Mouse (Mus musculus) stomach, embryonic 16.5 days (tissue): Measurements from ENCODE around the gene Vwa7. TPM values are rescaled to one million over a fixed set of nuclear protein-coding genes. Genes with fewer than 3 reads are reported as not detected.

Experiments used
- ATAC-seq: fragments of 200-750 bp; cut with Nextera tagmentation; 2 replicates; pipeline ENCODE4 v1.8.0; 2017; ENCODE audit warnings: moderate number of reproducible peaks, moderate TSS enrichment; ENCODE audit not compliant: insufficient read depth, low FRiP score
- H3K27ac ChIP-seq: fragments of 300-500 bp; sonication (generic); 2 replicates; pipeline ENCODE4 v1.5.1; 2014; ENCODE audit warnings: low read length
- H3K27me3 ChIP-seq: fragments of 300-500 bp; sonication (generic); 2 replicates; pipeline ENCODE4 v1.6.1; 2014; ENCODE audit warnings: low read length, control low read depth, mixed read lengths; ENCODE audit not compliant: control insufficient read depth, insufficient read depth
- H3K36me3 ChIP-seq: fragments of 300-500 bp; sonication (generic); 2 replicates; pipeline ENCODE4 v1.6.1; 2014; ENCODE audit warnings: low read length; ENCODE audit not compliant: control insufficient read depth, insufficient read depth
- H3K4me1 ChIP-seq: fragments of 300-500 bp; sonication (generic); 2 replicates; pipeline ENCODE4 v1.6.1; 2014; ENCODE audit warnings: low read length, control low read depth, mixed read lengths; ENCODE audit not compliant: control insufficient read depth, insufficient read depth
- H3K4me2 ChIP-seq: fragments of 300-500 bp; sonication (generic); 2 replicates; pipeline ENCODE4 v1.6.1; 2014; ENCODE audit warnings: low read depth, low read length, mixed read lengths
- H3K4me3 ChIP-seq: fragments of 300-500 bp; sonication (generic); replicated peaks from 2 replicates; pipeline ENCODE4 v1.5.1; 2014; ENCODE audit warnings: mild to moderate bottlenecking, low read length
- H3K9ac ChIP-seq: fragments of 300-500 bp; sonication (generic); 2 replicates; pipeline ENCODE4 v1.6.1; 2014; ENCODE audit warnings: low read length
- H3K9me3 ChIP-seq: fragments of 300-500 bp; sonication (generic); replicated peaks from 2 replicates; pipeline ENCODE4 v1.6.1; 2016; ENCODE audit warnings: low read length, control low read depth; ENCODE audit not compliant: control insufficient read depth
- WGBS: fragments of 180-500 bp; shearing (Covaris S2); extraction: QIAGEN DNeasy Blood & Tissue Kit; methylation state at CpG from one replicate; pipeline ENCODE4 v1.1.7; 2014; 5-methylcytosine and 5-hydroxymethylcytosine counted together
- polyA plus RNA-seq: library from polyadenylated mRNA; unstranded; fragments of >200 nt; fragmentation: Nextera tagmentation; extraction: Ambion mirVana; gene quantifications from 2 replicates; pipeline ENCODE4 v1.2.1, GENCODE M21; 2015

Gene Vwa7
- polyA plus RNA-seq, 1 experiment from 2014 or later: 0.26 TPM

GRCm38 (mm10) chr17:35047688-35048087 lies 31.3 kb downstream of the Vwa7 start:
- Histone ChIP-seq H3K4me3 (0 out of 2 replicates have a peak overlapping the region, but pooled peaks have one; percentile 3), H3K9ac (peak overlapping the region; percentile 28; the same call in 1 of the 2 replicates), H3K9me3 (no peaks in the 10 kb centered on the region), H3K27me3 (no peaks in the 10 kb centered on the region), H3K27ac (peak overlapping the region; percentile 99), H3K4me2 (peak overlapping the region; percentile 100), H3K4me1 (peaks cover 56% of the 10 kb centered on the region), H3K36me3 (peaks cover under 1% of the 10 kb centered on the region; the same call in 1 of the 2 replicates)
- 26% methylated on average over 1 of the region's 1 CpGs for WGBS
- no peak for ATAC-seq

- Histone ChIP-seq H3K4me3 (0 out of 2 replicates have a peak overlapping the region, but pooled peaks have one; percentile 3), H3K4me2 (peak overlapping the region; percentile 100), H3K27ac (peak overlapping the region; percentile 99), H3K9me3 (no peaks in the 10 kb centered on the region), H3K27me3 (no peaks in the 10 kb centered on the region), H3K36me3 (peaks cover 7% of the 10 kb centered on the region; the same call in 1 of the 2 replicates), H3K9ac (peak overlapping the region; percentile 28), H3K4me1 (peaks cover 60% of the 10 kb centered on the region)
- ATAC-seq: no peak
- WGBS: 30% methylated on average over 11 of the region's 11 CpGs
Observed at GRCm38 (mm10) chr17:35048149-35048931, 32.0 kb downstream of the Vwa7 start.

GRCm38 (mm10) chr17:35048932-35049440 lies 32.6 kb downstream of the Vwa7 start:
- peaks cover 11% of the 10 kb centered on the region for H3K36me3 ChIP-seq
- peaks cover 56% of the 10 kb centered on the region for H3K4me1 ChIP-seq
- ATAC-seq: no peak
- peak overlapping the region; percentile 88; the same call in 1 of the 2 replicates for H3K4me3 ChIP-seq
- H3K4me2 ChIP-seq: peak overlapping the region; percentile 67
- 63% methylated on average over 5 of the region's 5 CpGs for WGBS
- peak overlapping the region; percentile 99 for H3K27ac ChIP-seq
- H3K9me3 ChIP-seq: no peaks in the 10 kb centered on the region
- H3K27me3 ChIP-seq: no peaks in the 10 kb centered on the region
- H3K9ac ChIP-seq: no peak overlapping the region

GRCm38 (mm10) chr17:35049561-35050016 lies 33.2 kb downstream of the Vwa7 start, which contains the start of gene Clic1:
Gene Clic1 (plus strand): TSS chr17:35049966.
- peaks cover 55% of the 10 kb centered on the region for H3K4me1 ChIP-seq
- 2% methylated on average over 11 of the region's 11 CpGs for WGBS

DNA sequence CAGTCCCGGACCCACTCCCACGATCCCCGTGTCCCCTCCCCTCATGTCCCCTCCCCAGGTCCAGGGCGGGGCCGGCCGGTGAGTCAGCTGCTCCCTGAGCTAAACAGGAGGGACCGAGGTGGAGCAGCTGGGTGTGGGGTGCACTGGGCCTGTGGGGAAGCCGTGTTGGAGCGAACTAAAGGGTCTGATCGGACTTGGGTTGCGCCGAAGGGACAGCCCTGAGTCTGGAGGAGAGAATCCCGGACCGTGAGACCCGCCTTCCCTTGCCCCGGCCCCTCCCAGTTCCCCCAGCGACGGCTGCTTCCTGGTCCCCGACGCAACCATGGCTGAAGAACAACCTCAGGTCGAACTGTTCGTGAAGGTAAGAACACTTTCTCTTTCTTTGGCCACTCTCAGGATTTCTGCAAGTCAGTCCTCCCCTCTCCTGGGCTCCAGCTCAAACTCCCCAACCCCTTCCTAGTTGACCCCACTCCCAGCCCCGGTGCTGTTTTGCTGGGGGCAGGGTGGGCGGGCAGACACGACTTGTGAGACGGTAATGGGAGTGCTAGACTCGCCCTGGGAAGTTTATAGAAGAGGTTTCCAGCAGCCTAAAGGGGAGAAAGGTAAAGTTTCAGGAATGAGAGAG lies 33.9 kb downstream of the Vwa7 start:
- ATAC-seq: peak; percentile 12; the same call in 1 of the 2 replicates
- Histone ChIP-seq H3K27me3 (no peaks in the 10 kb centered on the region), H3K4me2 (peak overlapping the region; percentile 67), H3K4me1 (peaks cover 50% of the 10 kb centered on the region), H3K9ac (peak overlapping the region; percentile 96), H3K36me3 (peaks cover 17% of the 10 kb centered on the region), H3K9me3 (no peaks in the 10 kb centered on the region), H3K4me3 (peak overlapping the region; percentile 88), H3K27ac (peak overlapping the region; percentile 99)
- WGBS: under 1% methylated on average over 27 of the region's 27 CpGs

More at GRCm38 (mm10) chr17:35049561-35050016, 33.2 kb downstream of the Vwa7 start, which contains the start of gene Clic1:
- H3K9ac ChIP-seq: peak within 1 kb of the TSS; percentile 96
- ATAC-seq: peak; percentile 31
- H3K36me3 ChIP-seq: peaks cover 17% of the 10 kb centered on the region
- peak within 1 kb of the TSS; percentile 99 for H3K27ac ChIP-seq
- no peaks in the 10 kb centered on the region for H3K9me3 ChIP-seq
- peak within 1 kb of the TSS; percentile 88 for H3K4me3 ChIP-seq
- H3K27me3 ChIP-seq: no peaks in the 10 kb centered on the region
- H3K4me2 ChIP-seq: peak within 1 kb of the TSS; percentile 67

DNA sequence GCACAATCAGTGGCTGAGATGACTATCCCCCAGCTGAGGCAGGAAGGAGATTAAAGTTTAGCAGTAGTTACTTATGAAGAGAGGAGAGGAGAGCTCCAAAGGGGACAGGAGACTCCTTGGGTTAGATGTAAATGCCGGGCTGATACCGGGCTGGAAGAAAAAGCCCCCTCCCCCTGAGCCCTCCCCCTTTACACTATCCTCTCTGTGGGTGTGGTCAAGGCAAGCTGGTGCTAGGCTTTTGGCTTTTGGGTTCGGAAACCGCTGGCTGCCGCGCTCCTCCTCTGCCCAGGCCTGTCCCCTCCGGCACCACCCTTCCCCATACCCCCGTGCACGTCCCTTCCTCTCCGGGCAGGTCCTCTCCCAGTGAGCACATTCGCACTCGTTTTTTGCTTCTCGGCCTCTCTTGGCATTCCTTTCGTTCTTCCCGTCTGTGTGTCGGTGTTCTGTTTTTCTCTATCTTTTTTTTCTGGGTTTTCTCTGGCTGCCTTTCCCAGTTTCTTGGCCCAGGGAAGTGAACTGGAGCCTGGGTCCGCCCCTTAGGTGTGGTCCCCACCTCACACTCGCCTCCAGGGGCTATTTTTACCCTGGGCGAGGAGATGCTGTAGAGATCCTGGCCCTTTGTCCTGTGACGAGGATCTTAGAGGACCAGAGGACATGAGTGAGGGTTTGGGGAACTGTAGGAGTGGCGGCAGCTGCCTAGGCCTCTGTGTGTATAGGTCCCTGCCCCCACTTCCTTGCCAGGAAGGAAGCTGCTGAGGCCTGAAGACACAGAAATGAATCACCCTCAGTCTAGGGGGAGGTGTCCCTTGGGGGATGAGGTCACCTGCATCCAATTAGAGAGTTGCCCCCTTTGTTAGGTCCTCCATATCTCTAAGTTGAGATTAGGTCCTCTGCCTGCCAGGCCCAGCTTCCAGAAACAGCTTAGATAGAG lies 35.0 kb downstream of the Vwa7 start:
- H3K4me3 ChIP-seq: peak overlapping the region; percentile 88
- WGBS: under 1% methylated on average over 21 of the region's 21 CpGs
- H3K36me3 ChIP-seq: peaks cover 17% of the 10 kb centered on the region
- H3K9ac ChIP-seq: peak overlapping the region; percentile 96
- peak overlapping the region; percentile 99 for H3K27ac ChIP-seq
- no peaks in the 10 kb centered on the region for H3K9me3 ChIP-seq
- peak overlapping the region; percentile 67 for H3K4me2 ChIP-seq
- ATAC-seq: peak; percentile 73
- peaks cover 43% of the 10 kb centered on the region for H3K4me1 ChIP-seq
- no peaks in the 10 kb centered on the region for H3K27me3 ChIP-seq

- H3K27me3 ChIP-seq: no peaks in the 10 kb centered on the region
- H3K4me1 ChIP-seq: peaks cover 36% of the 10 kb centered on the region
- 74% methylated on average over 12 of the region's 12 CpGs for WGBS
- peaks cover 19% of the 10 kb centered on the region for H3K36me3 ChIP-seq
- peak overlapping the region; percentile 88 for H3K4me3 ChIP-seq
- peak overlapping the region; percentile 99 for H3K27ac ChIP-seq
- peak overlapping the region; percentile 67 for H3K4me2 ChIP-seq
- H3K9me3 ChIP-seq: no peaks in the 10 kb centered on the region
- H3K9ac ChIP-seq: peak overlapping the region; percentile 96
- no peak for ATAC-seq
Observed at GRCm38 (mm10) chr17:35052271-35052798, 36.0 kb downstream of the Vwa7 start.
